Mouse (Mus musculus) liver, embryonic 11.5 days (tissue): ENCODE data around the gene Nod2. TPM values are rescaled to one million over a fixed set of nuclear protein-coding genes. Genes with fewer than 3 reads are reported as not detected.

Source experiments
- ATAC-seq: fragments of 200-750 bp; cut with Nextera tagmentation; replicated peaks from 2 replicates; pipeline ENCODE4 v1.8.0; 2017; ENCODE audit warnings: moderate number of reproducible peaks, mild to moderate bottlenecking, moderate TSS enrichment, moderate library complexity; ENCODE audit not compliant: low FRiP score
- DNase-seq: peaks from one replicate; pipeline ENCODE4 v3.0.0-alpha.2; 2017; ENCODE audit warnings: low spot score
- H3K27ac ChIP-seq: fragments of 300-500 bp; sonication (generic); 2 replicates; pipeline ENCODE4 v1.5.1; 2014; ENCODE audit warnings: mild to moderate bottlenecking, low read depth, low read length, control low read depth
- H3K27me3 ChIP-seq: fragments of 300-500 bp; sonication (generic); replicated peaks from 2 replicates; pipeline ENCODE4 v1.6.1; 2014; ENCODE audit warnings: low read length, mixed read lengths; ENCODE audit not compliant: control insufficient read depth, insufficient read depth
- H3K36me3 ChIP-seq: fragments of 300-500 bp; sonication (generic); 2 replicates; pipeline ENCODE4 v1.6.1; 2014; ENCODE audit warnings: mild to moderate bottlenecking, low read length, moderate library complexity, mixed read lengths; ENCODE audit not compliant: control insufficient read depth, insufficient read depth
- H3K4me1 ChIP-seq: fragments of 300-500 bp; sonication (generic); replicated peaks from 2 replicates; pipeline ENCODE4 v1.6.1; 2014; ENCODE audit warnings: low read length, mixed read lengths; ENCODE audit not compliant: control insufficient read depth, insufficient read depth
- H3K4me2 ChIP-seq: fragments of 300-500 bp; sonication (generic); 2 replicates; pipeline ENCODE4 v1.6.1; 2014; ENCODE audit warnings: mild to moderate bottlenecking, control low read depth, moderate library complexity
- H3K4me3 ChIP-seq: fragments of 300-500 bp; sonication (generic); 2 replicates; pipeline ENCODE4 v1.5.1; 2014; ENCODE audit warnings: low read depth, low read length, control low read depth
- H3K9ac ChIP-seq: fragments of 300-500 bp; sonication (generic); 2 replicates; pipeline ENCODE4 v1.6.1; 2014; ENCODE audit warnings: low read depth, low read length, control low read depth
- H3K9me3 ChIP-seq: fragments of 300-500 bp; sonication (generic); 2 replicates; pipeline ENCODE4 v1.6.1; 2016; ENCODE audit warnings: low read length, inconsistent platforms, mixed read lengths; ENCODE audit not compliant: control insufficient read depth
- WGBS: fragments of 180-500 bp; shearing (Covaris S2); extraction: QIAGEN DNeasy Blood & Tissue Kit; methylation state at CpG from one replicate; pipeline ENCODE4 v1.1.7; 2014; 5-methylcytosine and 5-hydroxymethylcytosine counted together
- polyA plus RNA-seq: library from polyadenylated mRNA; unstranded; fragments of >200 nt; fragmentation: Nextera tagmentation; extraction: Ambion mirVana; gene quantifications from 2 replicates; pipeline ENCODE4 v1.2.1, GENCODE M21; 2014

Gene Nod2
- polyA plus RNA-seq, 1 experiment from 2014 or later, result 0.15 TPM

DNA sequence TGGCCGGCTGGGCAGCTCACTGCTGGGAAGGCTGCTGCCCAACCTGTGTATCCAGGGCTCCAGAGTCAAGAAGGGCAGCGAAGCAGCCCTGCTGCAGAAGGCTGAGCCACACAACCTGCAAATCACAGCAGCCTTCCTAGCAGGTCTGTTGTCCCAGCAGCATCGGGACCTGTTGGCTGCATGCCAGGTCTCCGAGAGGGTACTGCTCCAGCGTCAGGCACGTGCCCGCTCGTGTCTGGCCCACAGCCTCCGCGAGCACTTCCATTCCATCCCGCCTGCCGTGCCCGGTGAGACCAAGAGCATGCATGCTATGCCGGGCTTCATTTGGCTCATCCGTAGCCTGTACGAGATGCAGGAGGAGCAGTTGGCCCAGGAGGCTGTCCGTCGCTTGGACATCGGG is 17.8 kb downstream of the Nod2 start:
- 91% methylated on average over 19 of the region's 19 CpGs for WGBS
- no peak for ATAC-seq
- DNase-seq, result no peak

DNA sequence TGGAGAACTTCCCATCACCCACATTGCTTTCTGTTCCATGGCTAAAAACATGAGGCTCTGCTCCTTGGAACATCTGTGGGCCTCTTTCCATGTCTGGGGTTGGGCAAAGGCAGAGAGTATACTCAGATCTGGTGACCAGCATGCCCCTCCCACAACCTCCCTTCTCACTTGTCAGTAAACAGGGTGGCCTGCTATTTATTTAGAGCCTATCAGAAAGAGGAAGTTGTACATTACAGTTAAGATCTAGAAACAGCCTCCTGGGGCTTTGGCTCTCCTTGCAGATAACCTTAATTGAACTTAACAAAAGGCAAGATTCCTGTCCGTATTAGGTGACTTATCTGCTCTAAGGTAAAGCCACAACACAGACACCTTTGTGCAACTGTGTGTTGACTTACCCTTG is 19.3 kb downstream of the Nod2 start:
- Histone ChIP-seq H3K4me1 (no peaks in the 10 kb centered on the region), H3K4me2 (no peak overlapping the region), H3K9me3 (no peaks in the 10 kb centered on the region), H3K27me3 (no peaks in the 10 kb centered on the region), H3K27ac (no peak overlapping the region), H3K36me3 (no peaks in the 10 kb centered on the region), H3K4me3 (no peak overlapping the region), H3K9ac (no peak overlapping the region)
- WGBS, result 24% methylated on average over 1 of the region's 1 CpGs
- DNase-seq (no peak), ATAC-seq (no peak)

More for the DNA sequence above, 17.8 kb downstream of the Nod2 start:
- H3K4me1 ChIP-seq, result no peaks in the 10 kb centered on the region
- H3K27ac ChIP-seq, result no peak overlapping the region
- no peaks in the 10 kb centered on the region for H3K9me3 ChIP-seq
- H3K4me3 ChIP-seq, result no peak overlapping the region
- no peak overlapping the region for H3K4me2 ChIP-seq
- no peaks in the 10 kb centered on the region for H3K27me3 ChIP-seq
- no peaks in the 10 kb centered on the region for H3K36me3 ChIP-seq
- no peak overlapping the region for H3K9ac ChIP-seq

DNA sequence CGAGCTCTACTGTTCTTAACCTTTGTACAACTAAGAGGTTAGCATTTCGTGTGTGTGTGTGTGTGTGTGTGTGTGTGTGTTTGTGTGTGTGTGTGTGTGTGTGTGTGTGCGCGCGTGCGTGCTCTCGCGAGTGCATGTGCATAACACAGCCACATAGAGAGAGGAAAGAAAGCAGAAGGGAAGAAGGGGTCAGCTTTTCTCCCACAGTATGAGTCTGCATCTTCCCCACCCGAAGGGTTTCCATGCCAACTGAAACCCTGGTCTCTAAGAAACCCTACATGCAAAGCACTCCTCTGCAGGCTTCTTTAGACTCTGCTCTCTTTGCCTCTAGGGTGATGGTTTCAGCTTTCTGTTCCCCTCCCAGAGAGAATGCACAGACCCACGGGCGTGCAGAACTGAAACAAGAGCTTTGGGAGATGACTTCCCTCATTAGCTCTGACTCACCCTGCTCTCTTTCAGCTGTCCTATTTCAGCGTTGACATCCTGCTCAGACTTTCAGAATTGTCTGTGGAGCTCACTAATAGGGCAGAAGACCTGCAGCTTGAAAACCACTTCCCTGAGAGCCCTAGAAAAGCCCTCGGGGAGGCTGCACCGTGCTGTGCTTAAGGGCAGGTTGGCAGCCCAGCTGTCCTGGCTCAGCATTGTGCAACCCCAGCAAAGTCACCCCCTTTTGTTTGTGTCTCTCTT is 21.4 kb downstream of the Nod2 start:
- ATAC-seq, result no peak

DNA sequence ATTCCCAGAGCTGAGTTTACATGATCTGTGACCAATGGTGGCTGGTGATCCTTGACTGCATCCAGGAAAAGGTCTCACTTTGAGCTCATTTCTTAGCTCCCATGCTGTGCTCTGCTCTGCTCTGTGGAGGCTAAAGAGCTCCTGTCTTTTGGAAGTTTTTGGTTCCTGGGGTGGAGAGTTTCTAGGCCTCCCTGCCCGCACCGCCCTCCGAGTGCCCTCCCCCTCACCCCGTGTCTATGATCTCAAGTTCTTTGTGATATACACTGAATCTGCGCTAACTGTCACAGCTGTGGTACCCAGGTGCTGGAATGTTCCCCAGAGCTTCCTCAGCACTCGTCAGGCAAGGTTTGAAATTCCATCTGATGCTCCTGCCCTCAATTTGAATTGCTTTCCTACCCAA is 23.7 kb downstream of the Nod2 start:
- Histone ChIP-seq H3K9me3 (no peaks in the 10 kb centered on the region), H3K4me1 (no peaks in the 10 kb centered on the region), H3K27me3 (no peaks in the 10 kb centered on the region), H3K27ac (no peak overlapping the region), H3K4me3 (no peak overlapping the region), H3K9ac (no peak overlapping the region), H3K4me2 (no peak overlapping the region), H3K36me3 (no peaks in the 10 kb centered on the region)
- DNase-seq (no peak), ATAC-seq (no peak)
- 82% methylated on average over 6 of the region's 6 CpGs for whole genome bisulfite sequencing

More for the DNA sequence above, 21.4 kb downstream of the Nod2 start:
- no peaks in the 10 kb centered on the region for H3K36me3 ChIP-seq
- no peak overlapping the region for H3K4me3 ChIP-seq
- H3K4me2 ChIP-seq, result no peak overlapping the region
- no peak for DNase-seq
- H3K4me1 ChIP-seq, result no peaks in the 10 kb centered on the region
- H3K9me3 ChIP-seq, result no peaks in the 10 kb centered on the region
- no peaks in the 10 kb centered on the region for H3K27me3 ChIP-seq
- H3K9ac ChIP-seq, result no peak overlapping the region
- no peak overlapping the region for H3K27ac ChIP-seq
- 62% methylated on average over 14 of the region's 14 CpGs for WGBS

DNA sequence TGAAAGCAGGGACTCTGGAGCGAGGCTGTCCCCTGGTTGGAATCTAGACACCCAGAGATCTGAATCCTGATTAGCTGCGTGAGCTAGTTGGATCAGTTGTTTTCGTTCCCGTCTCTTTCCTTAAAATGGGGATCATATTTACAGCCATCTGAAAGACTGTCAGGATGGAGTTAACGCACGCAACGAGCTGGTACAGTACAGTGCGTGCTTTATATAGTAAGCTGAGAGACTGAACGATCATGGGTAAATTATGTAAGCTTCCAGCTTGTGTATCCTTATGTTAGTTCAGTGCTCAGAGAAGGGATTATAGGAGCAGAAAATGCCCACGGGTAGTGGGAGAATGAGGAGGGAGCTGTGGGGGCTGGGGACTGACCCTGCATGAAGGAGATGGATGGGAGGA is 24.5 kb downstream of the Nod2 start:
- Histone ChIP-seq H3K9ac (no peak overlapping the region), H3K4me1 (no peaks in the 10 kb centered on the region), H3K4me2 (no peak overlapping the region), H3K9me3 (no peaks in the 10 kb centered on the region), H3K27ac (no peak overlapping the region), H3K36me3 (no peaks in the 10 kb centered on the region), H3K27me3 (no peaks in the 10 kb centered on the region), H3K4me3 (no peak overlapping the region)
- ATAC-seq (no peak), DNase-seq (no peak)
- 83% methylated on average over 10 of the region's 10 CpGs for WGBS

DNA sequence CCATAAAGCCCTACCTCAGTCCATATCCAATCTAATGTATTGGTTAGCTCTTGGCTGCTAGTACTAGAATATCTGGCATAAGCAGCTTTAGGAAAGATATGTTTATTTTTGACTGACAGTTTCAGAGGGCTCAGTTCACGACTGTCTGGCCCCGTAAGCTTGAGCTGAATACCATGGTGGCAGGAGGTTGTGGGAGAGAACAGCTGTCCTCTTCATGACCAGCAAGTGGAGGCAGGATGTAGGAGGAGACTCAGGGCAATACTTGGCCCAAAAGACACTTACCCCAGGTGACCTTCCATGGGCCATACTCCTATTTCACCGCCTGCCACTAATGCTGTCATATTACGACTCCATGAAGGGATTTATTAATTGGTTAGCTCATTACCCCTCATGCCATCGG is 26.7 kb downstream of the Nod2 start:
- no peak overlapping the region for H3K9ac ChIP-seq
- no peak overlapping the region for H3K4me2 ChIP-seq
- no peak overlapping the region for H3K27ac ChIP-seq
- WGBS, result 79% methylated on average over 5 of the region's 5 CpGs
- no peak overlapping the region for H3K4me3 ChIP-seq
- no peaks in the 10 kb centered on the region for H3K36me3 ChIP-seq
- no peaks in the 10 kb centered on the region for H3K4me1 ChIP-seq
- ATAC-seq (no peak), DNase-seq (no peak)
- no peaks in the 10 kb centered on the region for H3K9me3 ChIP-seq
- no peaks in the 10 kb centered on the region for H3K27me3 ChIP-seq

DNA sequence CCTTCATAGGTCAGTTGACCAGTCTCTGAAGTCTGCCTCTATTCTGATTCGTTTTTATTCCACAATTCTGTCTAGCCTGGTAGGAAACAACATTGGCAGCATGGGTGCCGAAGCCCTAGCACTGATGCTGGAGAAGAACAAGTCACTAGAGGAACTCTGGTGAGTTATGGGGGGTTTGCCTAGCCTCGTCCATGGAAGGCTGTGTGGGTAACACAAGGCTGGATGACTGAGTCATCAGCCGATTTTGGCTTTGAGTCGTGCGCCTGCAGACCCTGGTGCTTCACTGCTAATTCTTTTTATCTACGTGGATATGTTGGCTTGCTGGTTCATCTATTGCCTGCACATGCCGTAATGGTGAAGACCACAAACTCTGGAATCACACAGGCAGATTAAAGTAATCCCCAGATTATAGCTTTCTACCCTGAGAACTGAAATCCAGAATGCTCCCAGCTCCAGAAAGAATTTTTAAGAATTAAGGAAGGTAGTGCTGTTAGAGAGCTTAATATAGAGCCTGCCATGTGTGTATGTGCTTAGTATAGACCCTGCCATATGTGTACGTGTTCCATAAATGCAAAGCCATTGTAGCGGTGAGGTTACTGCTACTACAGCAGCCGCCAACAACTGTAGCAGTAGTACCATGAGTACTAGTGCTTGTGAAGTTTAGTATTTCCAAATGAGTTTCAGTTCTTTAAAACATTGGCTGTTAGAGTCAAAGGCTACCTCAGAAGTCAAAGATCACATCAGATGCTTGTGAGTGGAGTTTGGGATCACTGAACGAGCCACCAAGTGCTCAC is 28.5 kb downstream of the Nod2 start:
- Histone ChIP-seq H3K4me2 (no peak overlapping the region), H3K27ac (no peak overlapping the region), H3K9ac (no peak overlapping the region), H3K4me3 (no peak overlapping the region), H3K36me3 (no peaks in the 10 kb centered on the region), H3K9me3 (no peaks in the 10 kb centered on the region), H3K4me1 (no peaks in the 10 kb centered on the region), H3K27me3 (no peaks in the 10 kb centered on the region)
- 78% methylated on average over 12 of the region's 12 CpGs for WGBS
- ATAC-seq (no peak), DNase-seq (no peak)

DNA sequence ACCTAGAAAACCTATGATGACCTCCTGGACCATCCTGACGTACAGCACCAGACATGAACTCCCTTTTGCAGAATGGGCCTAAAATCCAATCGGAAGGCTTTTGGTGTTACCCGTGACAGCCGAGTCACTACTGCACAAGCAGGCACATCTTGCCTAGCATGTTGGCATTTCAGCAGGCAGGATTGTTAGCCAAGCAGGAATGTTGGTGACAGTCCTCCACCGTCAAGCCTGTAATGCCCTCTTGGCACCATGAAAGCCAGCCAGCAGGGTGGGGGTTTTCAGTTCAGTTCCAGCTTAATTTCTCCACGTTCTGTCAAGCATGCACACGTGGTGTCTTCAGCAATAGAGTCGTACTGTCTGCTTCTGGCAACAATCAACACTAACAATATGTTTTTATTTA is 30.0 kb downstream of the Nod2 start:
- H3K9me3 ChIP-seq, result no peaks in the 10 kb centered on the region
- no peak overlapping the region for H3K27ac ChIP-seq
- H3K36me3 ChIP-seq, result no peaks in the 10 kb centered on the region
- no peak overlapping the region for H3K9ac ChIP-seq
- H3K4me3 ChIP-seq, result no peak overlapping the region
- no peak for DNase-seq
- H3K27me3 ChIP-seq, result no peaks in the 10 kb centered on the region
- ATAC-seq, result no peak
- no peak overlapping the region for H3K4me2 ChIP-seq
- no peaks in the 10 kb centered on the region for H3K4me1 ChIP-seq
- WGBS, result 83% methylated on average over 8 of the region's 8 CpGs

DNA sequence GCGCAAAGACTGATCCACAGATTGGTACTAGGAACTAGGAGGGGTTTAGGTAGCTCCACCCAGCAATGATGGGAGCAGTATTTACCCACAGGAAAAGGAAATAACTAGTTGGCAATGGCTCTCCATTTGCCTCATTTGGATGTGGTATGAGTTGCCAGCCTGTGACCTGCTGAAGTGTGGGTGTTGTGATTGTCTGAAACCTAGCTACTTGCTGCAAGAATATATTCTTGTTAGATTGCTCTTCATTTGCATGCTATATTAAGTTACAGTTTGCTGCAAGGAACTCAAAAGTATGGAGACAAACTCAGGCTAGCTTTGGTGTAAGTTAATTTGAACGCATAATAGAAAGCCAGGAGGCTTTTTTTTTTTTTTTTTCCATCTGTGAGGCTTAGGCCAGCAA is 33.5 kb downstream of the Nod2 start:
- no peaks in the 10 kb centered on the region for H3K9me3 ChIP-seq
- 84% methylated on average over 2 of the region's 2 CpGs for WGBS
- DNase-seq (no peak), ATAC-seq (no peak)
- H3K4me2 ChIP-seq, result no peak overlapping the region
- H3K27me3 ChIP-seq, result no peaks in the 10 kb centered on the region
- no peak overlapping the region for H3K27ac ChIP-seq
- H3K36me3 ChIP-seq, result no peaks in the 10 kb centered on the region
- H3K4me1 ChIP-seq, result no peaks in the 10 kb centered on the region
- H3K9ac ChIP-seq, result no peak overlapping the region
- H3K4me3 ChIP-seq, result no peak overlapping the region
